Mouse (Mus musculus): ENCODE data around the gene Adamtsl1. TPM values are rescaled to one million over a fixed set of nuclear protein-coding genes. Genes with fewer than 3 reads are reported as not detected.

The Adamtsl1 gene
- polyA plus RNA-seq, 1 experiment from 2014 or later, result 12.5 TPM

- Histone ChIP-seq H3K36me3 (ENCODE audit: control insufficient read depth, insufficient read depth, low read length) (no peaks in the 10 kb centered on the region), H3K27me3 (replicated peaks; ENCODE audit: control insufficient read depth, insufficient read depth, low read length) (no peaks in the 10 kb centered on the region), H3K9me3 (ENCODE audit: control insufficient read depth, low read length) (no peaks in the 10 kb centered on the region), H3K4me2 (ENCODE audit: low read length) (no peak overlapping the region), H3K4me3 (ENCODE audit: low read length) (no peak overlapping the region), H3K4me1 (ENCODE audit: control insufficient read depth, insufficient read depth, low read depth, low read length) (no peaks in the 10 kb centered on the region), H3K9ac (ENCODE audit: low read depth, low read length) (no peak overlapping the region), H3K27ac (ENCODE audit: low read depth, low read length) (no peak overlapping the region)
- ATAC-seq, result no peak
- 85% methylated on average over 2 of the region's 2 CpGs for WGBS
These were observed 427.9 kb downstream of the Adamtsl1 start for GRCm38 (mm10) chr4:85941857-85942256.

- no peak overlapping the region for H3K9ac ChIP-seq (ENCODE audit: low read depth, low read length)
- no peaks in the 10 kb centered on the region for H3K36me3 ChIP-seq (ENCODE audit: control insufficient read depth, insufficient read depth, low read length)
- H3K27me3 ChIP-seq (replicated peaks; ENCODE audit: control insufficient read depth, insufficient read depth, low read length), result no peaks in the 10 kb centered on the region
- no peaks in the 10 kb centered on the region for H3K4me1 ChIP-seq (ENCODE audit: control insufficient read depth, insufficient read depth, low read depth, low read length)
- 93% methylated on average over 4 of the region's 4 CpGs for WGBS
- H3K4me3 ChIP-seq (ENCODE audit: low read length), result no peak overlapping the region
- H3K4me2 ChIP-seq (ENCODE audit: low read length), result no peak overlapping the region
- no peaks in the 10 kb centered on the region for H3K9me3 ChIP-seq (ENCODE audit: control insufficient read depth, low read length)
- H3K27ac ChIP-seq (ENCODE audit: low read depth, low read length), result no peak overlapping the region
- ATAC-seq, result no peak
These were observed 439.6 kb downstream of the Adamtsl1 start for GRCm38 (mm10) chr4:85953590-85953989.

GRCm38 (mm10) chr4:85955387-85955786 lies 441.4 kb downstream of the Adamtsl1 start:
- no peak overlapping the region for H3K9ac ChIP-seq (ENCODE audit: low read depth, low read length)
- H3K4me3 ChIP-seq (ENCODE audit: low read length), result no peak overlapping the region
- ATAC-seq, result no peak
- H3K27me3 ChIP-seq (replicated peaks; ENCODE audit: control insufficient read depth, insufficient read depth, low read length), result no peaks in the 10 kb centered on the region
- no peaks in the 10 kb centered on the region for H3K4me1 ChIP-seq (ENCODE audit: control insufficient read depth, insufficient read depth, low read depth, low read length)
- H3K9me3 ChIP-seq (ENCODE audit: control insufficient read depth, low read length), result no peaks in the 10 kb centered on the region
- no peaks in the 10 kb centered on the region for H3K36me3 ChIP-seq (ENCODE audit: control insufficient read depth, insufficient read depth, low read length)
- no peak overlapping the region for H3K4me2 ChIP-seq (ENCODE audit: low read length)
- H3K27ac ChIP-seq (ENCODE audit: low read depth, low read length), result no peak overlapping the region
- 85% methylated on average over 3 of the region's 3 CpGs for WGBS

GRCm38 (mm10) chr4:85957266-85957665 lies 443.3 kb downstream of the Adamtsl1 start:
- no peaks in the 10 kb centered on the region for H3K4me1 ChIP-seq (ENCODE audit: control insufficient read depth, insufficient read depth, low read depth, low read length)
- no peak overlapping the region for H3K9ac ChIP-seq (ENCODE audit: low read depth, low read length)
- no peak overlapping the region for H3K4me2 ChIP-seq (ENCODE audit: low read length)
- H3K27me3 ChIP-seq (replicated peaks; ENCODE audit: control insufficient read depth, insufficient read depth, low read length), result no peaks in the 10 kb centered on the region
- no peak overlapping the region for H3K4me3 ChIP-seq (ENCODE audit: low read length)
- H3K36me3 ChIP-seq (ENCODE audit: control insufficient read depth, insufficient read depth, low read length), result no peaks in the 10 kb centered on the region
- no peaks in the 10 kb centered on the region for H3K9me3 ChIP-seq (ENCODE audit: control insufficient read depth, low read length)
- no peak overlapping the region for H3K27ac ChIP-seq (ENCODE audit: low read depth, low read length)
- no peak for ATAC-seq
- WGBS, result 88% methylated on average over 4 of the region's 4 CpGs

GRCm38 (mm10) chr4:85957879-85958278 lies 443.9 kb downstream of the Adamtsl1 start:
- no peaks in the 10 kb centered on the region for H3K27me3 ChIP-seq (replicated peaks; ENCODE audit: control insufficient read depth, insufficient read depth, low read length)
- 85% methylated on average over 1 of the region's 1 CpGs for WGBS
- H3K4me1 ChIP-seq (ENCODE audit: control insufficient read depth, insufficient read depth, low read depth, low read length), result no peaks in the 10 kb centered on the region
- no peaks in the 10 kb centered on the region for H3K9me3 ChIP-seq (ENCODE audit: control insufficient read depth, low read length)
- H3K4me2 ChIP-seq (ENCODE audit: low read length), result no peak overlapping the region
- no peaks in the 10 kb centered on the region for H3K36me3 ChIP-seq (ENCODE audit: control insufficient read depth, insufficient read depth, low read length)
- no peak overlapping the region for H3K4me3 ChIP-seq (ENCODE audit: low read length)
- no peak overlapping the region for H3K9ac ChIP-seq (ENCODE audit: low read depth, low read length)
- ATAC-seq, result no peak
- H3K27ac ChIP-seq (ENCODE audit: low read depth, low read length), result no peak overlapping the region

- Histone ChIP-seq H3K4me3 (ENCODE audit: low read length) (no peak overlapping the region), H3K36me3 (ENCODE audit: control insufficient read depth, insufficient read depth, low read length) (no peaks in the 10 kb centered on the region), H3K27me3 (replicated peaks; ENCODE audit: control insufficient read depth, insufficient read depth, low read length) (no peaks in the 10 kb centered on the region), H3K4me2 (ENCODE audit: low read length) (no peak overlapping the region), H3K9ac (ENCODE audit: low read depth, low read length) (no peak overlapping the region), H3K9me3 (ENCODE audit: control insufficient read depth, low read length) (no peaks in the 10 kb centered on the region), H3K27ac (ENCODE audit: low read depth, low read length) (no peak overlapping the region), H3K4me1 (ENCODE audit: control insufficient read depth, insufficient read depth, low read depth, low read length) (no peaks in the 10 kb centered on the region)
- ATAC-seq, result no peak
- 78% methylated on average over 2 of the region's 2 CpGs for WGBS
These were observed 445.0 kb downstream of the Adamtsl1 start for GRCm38 (mm10) chr4:85959019-85959418.

- Histone ChIP-seq H3K9ac (ENCODE audit: low read depth, low read length) (no peak overlapping the region), H3K36me3 (ENCODE audit: control insufficient read depth, insufficient read depth, low read length) (no peaks in the 10 kb centered on the region), H3K4me1 (ENCODE audit: control insufficient read depth, insufficient read depth, low read depth, low read length) (no peaks in the 10 kb centered on the region), H3K4me2 (ENCODE audit: low read length) (no peak overlapping the region), H3K27ac (ENCODE audit: low read depth, low read length) (no peak overlapping the region), H3K4me3 (ENCODE audit: low read length) (no peak overlapping the region), H3K9me3 (ENCODE audit: control insufficient read depth, low read length) (no peaks in the 10 kb centered on the region), H3K27me3 (replicated peaks; ENCODE audit: control insufficient read depth, insufficient read depth, low read length) (no peaks in the 10 kb centered on the region)
- ATAC-seq, result no peak
- WGBS, result 79% methylated on average over 3 of the region's 3 CpGs
These were observed 462.2 kb downstream of the Adamtsl1 start for GRCm38 (mm10) chr4:85976188-85976587.

- Histone ChIP-seq H3K4me2 (ENCODE audit: low read length) (no peak overlapping the region), H3K9ac (ENCODE audit: low read depth, low read length) (no peak overlapping the region), H3K4me3 (ENCODE audit: low read length) (no peak overlapping the region), H3K36me3 (ENCODE audit: control insufficient read depth, insufficient read depth, low read length) (no peaks in the 10 kb centered on the region), H3K27me3 (replicated peaks; ENCODE audit: control insufficient read depth, insufficient read depth, low read length) (no peaks in the 10 kb centered on the region), H3K27ac (ENCODE audit: low read depth, low read length) (no peak overlapping the region), H3K9me3 (ENCODE audit: control insufficient read depth, low read length) (no peaks in the 10 kb centered on the region), H3K4me1 (ENCODE audit: control insufficient read depth, insufficient read depth, low read depth, low read length) (no peaks in the 10 kb centered on the region)
- WGBS, result 86% methylated on average over 10 of the region's 10 CpGs
- no peak for ATAC-seq
These were observed 465.2 kb downstream of the Adamtsl1 start for GRCm38 (mm10) chr4:85979206-85979605.

GRCm38 (mm10) chr4:86006596-86006995 lies 492.6 kb downstream of the Adamtsl1 start:
- ATAC-seq, result no peak
- Histone ChIP-seq H3K4me1 (ENCODE audit: control insufficient read depth, insufficient read depth, low read depth, low read length) (no peaks in the 10 kb centered on the region), H3K4me3 (ENCODE audit: low read length) (no peak overlapping the region), H3K4me2 (ENCODE audit: low read length) (no peak overlapping the region), H3K27me3 (replicated peaks; ENCODE audit: control insufficient read depth, insufficient read depth, low read length) (no peaks in the 10 kb centered on the region), H3K36me3 (ENCODE audit: control insufficient read depth, insufficient read depth, low read length) (no peaks in the 10 kb centered on the region), H3K9ac (ENCODE audit: low read depth, low read length) (no peak overlapping the region), H3K27ac (ENCODE audit: low read depth, low read length) (no peak overlapping the region), H3K9me3 (ENCODE audit: control insufficient read depth, low read length) (no peaks in the 10 kb centered on the region)
- WGBS, result 35% methylated on average over 5 of the region's 5 CpGs

GRCm38 (mm10) chr4:86013640-86014039 lies 499.7 kb downstream of the Adamtsl1 start:
- 89% methylated on average over 3 of the region's 3 CpGs for WGBS
- no peak for ATAC-seq
- H3K4me2 ChIP-seq (ENCODE audit: low read length), result no peak overlapping the region
- no peak overlapping the region for H3K9ac ChIP-seq (ENCODE audit: low read depth, low read length)
- H3K9me3 ChIP-seq (ENCODE audit: control insufficient read depth, low read length), result no peaks in the 10 kb centered on the region
- no peaks in the 10 kb centered on the region for H3K27me3 ChIP-seq (replicated peaks; ENCODE audit: control insufficient read depth, insufficient read depth, low read length)
- no peaks in the 10 kb centered on the region for H3K4me1 ChIP-seq (ENCODE audit: control insufficient read depth, insufficient read depth, low read depth, low read length)
- H3K36me3 ChIP-seq (ENCODE audit: control insufficient read depth, insufficient read depth, low read length), result no peaks in the 10 kb centered on the region
- H3K27ac ChIP-seq (ENCODE audit: low read depth, low read length), result no peak overlapping the region
- H3K4me3 ChIP-seq (ENCODE audit: low read length), result no peak overlapping the region
